Mouse (Mus musculus) limb, embryonic 11.5 days (tissue): Measurements from ENCODE around the gene Myl10. TPM values are rescaled to one million over a fixed set of nuclear protein-coding genes. Genes with fewer than 3 reads are reported as not detected.
"Not testable (repeated sequence)": the region's sequence is repeated elsewhere in the genome, so short reads cannot be mapped to it uniquely, and the experiment has no call there.

Experiments
- ATAC-seq: fragments of 200-750 bp; cut with Nextera tagmentation; 2 replicates; pipeline ENCODE4 v1.8.0; 2017; ENCODE audit warnings: low read depth; ENCODE audit not compliant: insufficient number of reproducible peaks, low FRiP score, low TSS enrichment
- DNase-seq: peaks from one replicate; pipeline ENCODE4 v3.0.0-alpha.2; 2015; ENCODE audit warnings: low spot score
- H3K27ac ChIP-seq: fragments of 300-500 bp; sonication (generic); replicated peaks from 2 replicates; pipeline ENCODE4 v1.5.1; 2014; ENCODE audit warnings: low read depth, mild to moderate bottlenecking, low read length
- H3K27me3 ChIP-seq: fragments of 300-500 bp; sonication (generic); 2 replicates; pipeline ENCODE4 v1.6.1; 2014; ENCODE audit warnings: mild to moderate bottlenecking, low read length, mixed read lengths; ENCODE audit not compliant: control insufficient read depth, insufficient read depth
- H3K36me3 ChIP-seq: fragments of 300-500 bp; sonication (generic); 2 replicates; pipeline ENCODE4 v1.6.1; 2014; ENCODE audit warnings: mild to moderate bottlenecking, low read length, moderate library complexity, mixed read lengths; ENCODE audit not compliant: control insufficient read depth, insufficient read depth
- H3K4me1 ChIP-seq: fragments of 300-500 bp; sonication (generic); 2 replicates; pipeline ENCODE4 v1.6.1; 2014; ENCODE audit warnings: low read length, mixed read lengths; ENCODE audit not compliant: control insufficient read depth, insufficient read depth
- H3K4me2 ChIP-seq: fragments of 300-500 bp; sonication (generic); 2 replicates; pipeline ENCODE4 v1.6.1; 2014; ENCODE audit warnings: low read depth, mild to moderate bottlenecking, moderate library complexity; ENCODE audit not compliant: severe bottlenecking
- H3K4me3 ChIP-seq: fragments of 300-500 bp; sonication (generic); 2 replicates; pipeline ENCODE4 v1.5.1; 2014; ENCODE audit warnings: low read depth, low read length
- H3K9ac ChIP-seq: fragments of 300-500 bp; sonication (generic); 2 replicates; pipeline ENCODE4 v1.6.1; 2014; ENCODE audit warnings: mild to moderate bottlenecking, low read length
- H3K9me3 ChIP-seq: fragments of 300-500 bp; sonication (generic); 2 replicates; pipeline ENCODE4 v1.6.1; 2016; ENCODE audit warnings: low read length; ENCODE audit not compliant: control insufficient read depth
- WGBS: fragments of 180-500 bp; shearing (Covaris S2); extraction: QIAGEN DNeasy Blood & Tissue Kit; methylation state at CpG from one replicate; pipeline ENCODE4 v1.1.7; 2014; 5-methylcytosine and 5-hydroxymethylcytosine counted together
- polyA plus RNA-seq: library from polyadenylated mRNA; unstranded; fragments of >200 nt; fragmentation: Nextera tagmentation; extraction: Ambion mirVana; gene quantifications from 2 replicates; pipeline ENCODE4 v1.2.1, GENCODE M21; 2014

The Myl10 gene
- not detected in 2 replicates for polyA plus RNA-seq

DNA sequence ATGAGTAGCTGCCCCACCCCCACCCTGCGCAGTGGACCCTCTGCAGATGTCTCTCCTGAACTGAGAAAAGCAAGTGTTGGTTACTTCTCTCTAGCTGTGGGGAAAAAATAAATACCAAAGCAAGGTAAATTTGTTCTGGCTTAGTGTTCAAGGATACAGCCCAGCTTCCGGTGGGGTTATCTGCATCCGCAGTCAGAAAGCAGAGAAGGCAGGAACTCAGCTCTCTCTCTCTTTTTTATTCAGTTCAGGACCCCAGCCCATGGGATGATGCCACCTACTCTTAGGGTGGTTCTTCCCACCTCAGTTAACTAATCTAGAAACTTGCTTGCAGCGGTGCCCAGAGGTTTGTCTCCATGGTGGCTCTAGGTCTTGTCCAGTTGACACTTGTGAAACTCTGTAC is at the start of gene Myl10:
Gene Myl10, plus strand, starts transcription at position 363 of the 400 bp plus-strand sequence.
- H3K27ac ChIP-seq, result no peak within 1 kb of the TSS
- no peaks in the 10 kb centered on the region for H3K27me3 ChIP-seq
- no peak within 1 kb of the TSS for H3K4me3 ChIP-seq
- 91% methylated on average over 4 of the region's 4 CpGs for WGBS
- no peaks in the 10 kb centered on the region for H3K4me1 ChIP-seq
- H3K4me2 ChIP-seq, result no peak within 1 kb of the TSS
- DNase-seq (no peak), ATAC-seq (no peak)
- H3K36me3 ChIP-seq, result no peaks in the 10 kb centered on the region
- no peak within 1 kb of the TSS for H3K9ac ChIP-seq
- H3K9me3 ChIP-seq, result no peaks in the 10 kb centered on the region

- Histone ChIP-seq H3K36me3 (no peaks in the 10 kb centered on the region), H3K4me1 (no peaks in the 10 kb centered on the region), H3K9me3 (no peaks in the 10 kb centered on the region), H3K9ac (no peak overlapping the region), H3K4me2 (no peak overlapping the region), H3K27ac (no peak overlapping the region), H3K27me3 (no peaks in the 10 kb centered on the region), H3K4me3 (no peak overlapping the region)
- ATAC-seq, result no peak
- DNase-seq, result no peak
- 90% methylated on average over 4 of the region's 4 CpGs for WGBS
Measured at GRCm38 (mm10) chr5:136646731-136647328, 46.1 kb upstream of the Myl10 start.

GRCm38 (mm10) chr5:136649071-136649470 is 43.9 kb upstream of the Myl10 start:
- H3K4me3 ChIP-seq, result no peak overlapping the region
- DNase-seq (no peak), ATAC-seq (no peak)
- no peaks in the 10 kb centered on the region for H3K4me1 ChIP-seq
- no peaks in the 10 kb centered on the region for H3K27me3 ChIP-seq
- no peak overlapping the region for H3K9ac ChIP-seq
- H3K27ac ChIP-seq, result no peak overlapping the region
- WGBS, result 79% methylated on average over 5 of the region's 5 CpGs
- no peaks in the 10 kb centered on the region for H3K9me3 ChIP-seq
- no peaks in the 10 kb centered on the region for H3K36me3 ChIP-seq
- no peak overlapping the region for H3K4me2 ChIP-seq

- ATAC-seq, result no peak
- 95% methylated on average over 5 of the region's 5 CpGs for WGBS
- no peak overlapping the region for H3K9ac ChIP-seq
- H3K27ac ChIP-seq, result no peak overlapping the region
- H3K9me3 ChIP-seq, result no peaks in the 10 kb centered on the region
- H3K4me1 ChIP-seq, result no peaks in the 10 kb centered on the region
- H3K4me3 ChIP-seq, result no peak overlapping the region
- H3K4me2 ChIP-seq, result no peak overlapping the region
- no peak for DNase-seq
- H3K27me3 ChIP-seq, result no peaks in the 10 kb centered on the region
- no peaks in the 10 kb centered on the region for H3K36me3 ChIP-seq
Measured at GRCm38 (mm10) chr5:136649655-136650054, 43.3 kb upstream of the Myl10 start.

DNA sequence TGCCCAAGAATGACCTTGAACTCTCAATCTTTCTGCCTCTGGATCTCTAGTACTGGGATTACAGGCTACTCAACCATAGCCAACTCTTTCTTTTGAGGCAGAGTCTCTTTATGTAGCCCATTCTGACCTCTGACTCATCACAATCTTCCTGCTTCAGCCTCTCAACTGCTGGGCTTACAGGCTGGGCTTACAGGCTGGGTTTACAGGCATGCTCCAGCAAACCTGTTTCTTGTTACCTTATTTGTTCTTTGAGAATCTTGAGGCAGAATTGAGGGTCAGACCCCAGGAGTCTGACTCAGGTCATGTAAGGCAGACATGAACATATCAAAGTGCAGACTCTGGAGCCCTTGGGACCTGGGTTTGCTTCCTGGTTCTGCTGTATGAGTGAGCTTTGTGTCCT is 38.5 kb upstream of the Myl10 start:
- Histone ChIP-seq H3K9me3 (no peaks in the 10 kb centered on the region), H3K27me3 (no peaks in the 10 kb centered on the region), H3K27ac (no peak overlapping the region), H3K4me2 (no peak overlapping the region), H3K4me1 (no peaks in the 10 kb centered on the region), H3K4me3 (no peak overlapping the region), H3K36me3 (no peaks in the 10 kb centered on the region), H3K9ac (no peak overlapping the region)
- no peak for DNase-seq
- no peak for ATAC-seq

GRCm38 (mm10) chr5:136656830-136657395 is 36.0 kb upstream of the Myl10 start:
- H3K4me2 ChIP-seq, result no peak overlapping the region
- no peaks in the 10 kb centered on the region for H3K9me3 ChIP-seq
- ATAC-seq (no peak), DNase-seq (no peak)
- 79% methylated on average over 10 of the region's 10 CpGs for WGBS
- no peak overlapping the region for H3K9ac ChIP-seq
- no peaks in the 10 kb centered on the region for H3K27me3 ChIP-seq
- no peaks in the 10 kb centered on the region for H3K36me3 ChIP-seq
- no peak overlapping the region for H3K27ac ChIP-seq
- no peak overlapping the region for H3K4me3 ChIP-seq
- H3K4me1 ChIP-seq, result no peaks in the 10 kb centered on the region

- H3K4me3 ChIP-seq, DNase-seq, H3K27ac ChIP-seq, H3K4me1 ChIP-seq, ATAC-seq, H3K9ac ChIP-seq, H3K36me3 ChIP-seq, H3K27me3 ChIP-seq, H3K9me3 ChIP-seq, H3K4me2 ChIP-seq: not testable (repeated sequence)
- 78% methylated on average over 5 of the region's 5 CpGs for WGBS
Measured at GRCm38 (mm10) chr5:136660721-136661120, 32.2 kb upstream of the Myl10 start.

DNA sequence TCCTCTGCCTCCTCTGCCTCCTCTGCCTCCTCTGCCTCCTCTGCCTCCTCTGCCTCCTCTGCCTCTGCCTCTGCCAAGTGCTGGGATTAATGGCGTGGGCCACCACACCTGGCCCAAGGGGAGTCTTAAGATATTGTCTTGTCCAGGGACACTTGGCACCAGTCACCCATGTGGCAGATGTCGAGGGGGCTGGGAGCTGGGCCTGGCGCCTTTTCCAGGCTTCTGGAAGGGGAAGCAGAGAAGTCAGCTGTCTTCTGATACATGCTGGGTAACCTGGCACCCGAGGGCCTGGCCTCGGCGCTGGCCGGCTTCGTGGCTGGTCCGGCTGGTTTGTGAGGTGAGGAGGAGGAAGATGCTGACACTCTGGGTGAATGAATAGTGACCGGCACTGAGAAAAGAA is 30.7 kb upstream of the Myl10 start:
- H3K27me3 ChIP-seq, result no peaks in the 10 kb centered on the region
- DNase-seq (no peak), ATAC-seq (no peak)
- H3K9me3 ChIP-seq, result no peaks in the 10 kb centered on the region
- 85% methylated on average over 10 of the region's 10 CpGs for WGBS
- no peak overlapping the region for H3K9ac ChIP-seq
- no peaks in the 10 kb centered on the region for H3K36me3 ChIP-seq
- no peak overlapping the region for H3K4me2 ChIP-seq
- H3K27ac ChIP-seq, result no peak overlapping the region
- H3K4me1 ChIP-seq, result no peaks in the 10 kb centered on the region
- H3K4me3 ChIP-seq, result no peak overlapping the region

DNA sequence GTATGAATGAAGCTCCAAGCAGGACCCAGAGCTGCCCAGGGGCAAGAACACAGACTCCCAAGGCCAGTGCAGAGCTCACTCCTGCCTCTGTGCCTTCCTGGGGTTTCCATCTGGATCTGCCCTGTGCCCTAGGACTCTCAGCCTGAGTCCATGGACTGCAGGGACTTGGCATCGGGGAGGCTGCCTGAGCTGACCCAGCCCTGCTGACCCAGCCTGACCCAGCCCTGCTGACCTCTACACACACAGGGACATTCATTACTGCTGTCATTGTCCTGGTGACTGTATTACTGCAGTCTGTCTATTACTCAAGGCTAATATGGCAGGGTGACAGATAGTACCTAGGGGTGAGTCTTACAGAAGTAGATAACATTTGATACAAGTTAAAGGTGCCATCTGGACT is 30.1 kb upstream of the Myl10 start:
- ATAC-seq, result no peak
- WGBS, result 26% methylated on average over 1 of the region's 1 CpGs
- Histone ChIP-seq H3K4me1 (no peaks in the 10 kb centered on the region), H3K27ac (no peak overlapping the region), H3K4me2 (no peak overlapping the region), H3K9me3 (no peaks in the 10 kb centered on the region), H3K27me3 (no peaks in the 10 kb centered on the region), H3K36me3 (no peaks in the 10 kb centered on the region), H3K4me3 (no peak overlapping the region), H3K9ac (no peak overlapping the region)
- DNase-seq, result no peak
